Mouse (Mus musculus) gastrocnemius, postnatal 10 days (tissue): Measurements from ENCODE around the gene Hsd3b7. TPM values are rescaled to one million over a fixed set of nuclear protein-coding genes. Genes with fewer than 3 reads are reported as not detected.

Experiments
- DNase-seq: peaks from one replicate; pipeline ENCODE4 v3.0.0; 2021; ENCODE audit warnings: mixed read lengths
- long read RNA-seq, 2 experiments: library from polyadenylated mRNA; stranded (forward); transcript quantifications; one replicate each; pipeline ENCODE4 v2.0.0; 2021
- total RNA-seq, 2 experiments: library from RNA; stranded (reverse); gene quantifications; 2 replicates each; pipeline ENCODE4 v1.2.3; 2021

Hsd3b7 gene
- 10 to 100 TPM in 1 of 2 experiments, 1 to 10 TPM in 1; 8.1 to 12.5 TPM for total RNA-seq
- long read RNA-seq, experiment 1, transcript Hsd3b7-201 (7 exons, 1,828 nt), result major isoform, 18 of 30 reads
- long read RNA-seq, experiment 1, partial matches to known transcripts, result 4 of 30 reads
- long read RNA-seq, experiment 1, other reads (novel, unspliced or antisense), result 7 of 30 reads
- long read RNA-seq, experiment 2, transcript Hsd3b7-201 (7 exons, 1,828 nt), result major isoform, 12 of 15 reads
- long read RNA-seq, experiment 2, partial matches to known transcripts, result 1 of 15 reads
- long read RNA-seq, experiment 2, other reads (novel, unspliced or antisense), result 1 of 15 reads

DNA sequence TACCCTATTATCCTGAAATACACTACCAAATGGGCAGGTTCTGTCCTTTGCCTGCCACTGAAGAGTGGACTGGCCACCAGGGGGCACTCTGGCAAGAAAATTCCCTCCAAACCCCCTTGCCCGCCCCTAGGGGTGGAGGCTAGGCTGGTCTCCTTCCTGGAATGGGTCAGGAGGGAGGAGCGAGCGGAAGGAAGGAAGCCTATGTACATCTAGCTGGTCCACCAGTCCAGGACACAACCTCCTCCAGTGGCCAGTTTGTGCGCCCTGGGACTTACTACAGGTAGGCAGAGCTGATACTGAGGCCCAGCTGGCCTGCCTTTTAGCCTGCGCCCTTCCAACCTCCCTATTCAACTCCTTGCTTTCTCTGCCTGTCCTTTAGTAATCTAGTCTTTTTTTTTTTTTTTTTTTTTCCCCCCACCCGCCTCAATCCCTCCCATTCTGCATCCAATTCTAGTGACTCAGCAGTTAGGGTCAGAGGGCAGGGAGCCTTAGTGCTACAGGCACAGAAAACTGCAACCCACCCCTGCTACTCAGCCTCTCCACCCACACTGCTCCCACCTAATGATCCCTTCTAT lies at the start of gene Hsd3b7:
TSS of gene Hsd3b7 (plus strand) at position 170 of the 575 bp plus-strand sequence.
- DNase-seq, result peak; percentile 96

DNA sequence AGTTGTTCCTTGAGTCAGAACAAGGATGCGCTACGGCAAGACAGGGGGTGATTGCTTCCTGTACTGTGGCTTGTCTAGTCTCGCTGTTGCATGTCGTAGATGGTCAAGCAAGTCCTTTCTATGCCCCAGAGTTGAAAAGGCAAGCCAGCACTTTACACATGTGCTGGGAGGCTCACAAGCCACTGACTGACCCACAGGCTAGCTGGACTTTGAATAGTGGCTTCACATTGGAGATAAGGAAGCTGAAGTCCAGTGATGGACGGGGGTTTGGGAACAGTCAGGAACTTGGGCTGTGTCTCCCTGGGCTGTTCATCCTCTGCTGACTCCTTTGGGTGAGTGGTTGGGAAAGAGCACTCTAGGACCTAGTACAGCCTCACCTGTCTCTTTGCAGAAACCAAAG lies 48.8 kb upstream of the Hsd3b7 start:
- no peak for DNase-seq

DNA sequence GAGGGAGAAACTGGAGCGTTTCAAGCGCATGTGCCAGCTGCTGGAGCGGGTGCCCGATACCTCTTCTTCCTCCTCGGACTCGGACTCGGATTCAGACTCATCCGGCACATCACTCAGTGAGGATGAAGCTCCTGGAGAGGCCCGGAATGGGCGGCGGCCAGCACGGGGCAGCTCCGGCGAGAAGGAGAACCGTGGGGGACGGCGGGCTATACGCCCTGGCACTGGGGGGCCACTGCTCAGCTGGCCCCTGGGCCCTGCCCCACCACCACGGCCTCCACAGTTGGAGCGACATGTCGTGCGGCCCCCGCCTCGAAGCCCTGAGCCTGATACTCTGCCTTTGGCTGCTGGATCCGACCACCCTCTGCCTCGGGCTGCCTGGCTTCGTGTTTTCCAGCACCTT lies 48.3 kb upstream of the Hsd3b7 start:
- DNase-seq, result no peak

DNA sequence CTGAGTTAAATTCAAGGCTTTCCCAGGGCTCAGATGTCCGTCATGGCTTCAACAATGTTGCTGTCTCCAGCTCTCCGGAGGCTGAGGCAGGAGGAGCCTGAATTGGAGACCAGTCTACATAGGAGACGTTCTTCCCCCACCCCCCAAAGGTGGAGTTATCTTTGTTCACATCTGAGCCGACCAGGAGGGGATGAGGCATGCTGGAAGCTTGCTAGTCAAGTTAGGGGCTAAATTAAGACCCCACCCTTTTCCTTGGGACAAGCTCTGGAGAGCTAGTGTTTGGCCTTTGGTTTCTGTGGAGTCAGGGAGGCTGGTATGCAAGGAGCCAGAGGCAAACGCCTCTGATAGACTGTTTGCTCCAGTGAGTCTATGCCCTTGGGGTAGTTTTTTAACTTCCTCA lies 47.2 kb upstream of the Hsd3b7 start:
- DNase-seq, result no peak

DNA sequence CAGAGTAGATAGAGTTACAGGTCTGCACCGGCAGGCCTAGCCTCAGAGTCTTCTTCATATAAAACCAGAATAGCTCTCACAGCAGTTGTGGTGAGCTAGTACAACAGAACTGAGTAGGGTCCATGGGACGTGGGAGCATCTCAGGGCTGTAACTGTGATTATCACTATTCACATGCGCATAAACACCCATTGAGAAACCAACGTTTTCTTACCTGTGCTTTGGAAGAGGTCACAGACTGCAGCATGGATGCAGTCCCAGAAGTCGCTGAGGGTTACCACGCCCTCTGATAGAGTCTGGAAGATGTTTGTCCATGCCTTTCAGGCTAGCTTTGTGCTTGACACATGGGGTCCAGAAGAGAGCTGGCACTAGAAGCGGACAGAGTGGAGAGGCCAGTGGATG lies 46.7 kb upstream of the Hsd3b7 start:
- DNase-seq, result no peak

DNA sequence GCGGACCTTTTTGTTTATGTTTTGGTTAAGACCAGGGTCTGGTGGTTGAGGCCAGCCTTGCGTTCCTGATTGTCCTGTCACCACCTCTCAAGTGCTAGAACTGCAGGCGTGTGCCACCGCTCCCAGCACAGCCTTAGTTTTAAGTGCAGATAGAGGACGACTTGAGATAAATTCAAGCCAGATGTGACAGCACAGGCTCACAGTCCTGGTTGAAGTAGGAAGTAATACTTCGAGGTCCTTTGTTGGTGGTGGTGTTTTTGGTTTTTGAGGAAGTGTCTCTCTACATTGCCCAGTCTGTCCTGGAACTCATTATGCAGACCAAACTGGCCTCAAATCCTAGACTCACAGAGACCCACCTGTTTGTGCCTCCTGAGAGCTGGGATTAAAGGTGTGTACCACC lies 40.7 kb upstream of the Hsd3b7 start:
- no peak for DNase-seq

DNA sequence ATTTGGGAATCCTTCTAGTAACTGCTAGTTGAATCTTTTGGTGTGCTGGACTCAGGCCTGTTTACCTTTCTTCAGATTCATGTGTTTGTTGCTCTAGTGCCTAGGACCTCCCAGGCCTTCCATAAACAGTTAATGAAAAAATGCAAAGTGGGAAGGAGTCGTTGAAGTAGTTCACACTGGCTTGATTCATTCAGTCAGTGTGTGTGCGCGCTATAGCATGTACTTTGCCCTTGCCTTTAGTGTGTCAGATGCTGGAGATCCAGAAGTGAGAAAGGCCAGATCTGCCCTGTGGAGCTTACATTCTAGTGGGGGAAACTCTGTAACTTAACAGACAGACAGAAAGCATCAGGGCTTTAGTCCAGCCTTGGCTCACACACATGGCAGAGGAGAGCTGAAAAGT lies 39.9 kb upstream of the Hsd3b7 start:
- DNase-seq, result no peak

DNA sequence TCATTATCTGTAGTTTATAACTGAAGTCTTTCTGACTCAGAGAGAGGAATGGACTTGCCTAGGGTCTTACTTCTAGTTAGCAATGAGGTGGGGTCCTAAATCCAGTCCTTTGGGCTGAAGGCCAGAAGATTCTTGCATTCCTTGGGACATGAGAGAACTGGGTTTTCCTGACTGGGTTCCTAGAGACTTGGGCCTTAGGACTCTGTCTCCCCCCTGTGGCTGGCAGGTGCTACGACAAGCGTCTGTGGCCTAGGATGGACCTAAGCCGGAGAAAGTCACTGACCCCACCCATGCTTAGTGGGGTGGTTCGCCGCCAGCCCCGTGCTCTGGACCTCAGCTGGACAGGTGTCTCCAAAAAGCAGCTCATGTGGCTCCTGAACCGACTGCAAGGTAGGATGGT lies 39.4 kb upstream of the Hsd3b7 start:
- peak; percentile 73 for DNase-seq

DNA sequence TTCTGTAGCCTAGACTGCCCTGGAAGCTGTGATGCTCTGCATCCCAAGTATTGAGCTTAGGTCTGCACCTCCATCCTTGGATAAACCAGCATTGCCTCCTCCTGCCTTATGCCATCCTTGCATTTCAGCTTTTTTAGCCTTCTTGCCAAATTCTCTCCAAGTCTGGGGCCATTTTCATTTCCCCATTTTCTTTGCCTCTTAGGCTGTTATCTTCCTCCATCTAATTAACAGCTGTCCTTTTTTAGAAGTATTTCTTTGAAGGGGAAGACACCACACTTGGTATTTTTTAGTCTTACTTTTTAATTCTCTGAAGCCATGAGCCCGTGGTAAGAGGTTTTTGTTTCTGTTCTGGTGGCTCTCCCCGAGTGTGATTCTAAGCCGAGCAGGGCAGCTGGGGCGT lies 36.8 kb upstream of the Hsd3b7 start:
- DNase-seq, result no peak

DNA sequence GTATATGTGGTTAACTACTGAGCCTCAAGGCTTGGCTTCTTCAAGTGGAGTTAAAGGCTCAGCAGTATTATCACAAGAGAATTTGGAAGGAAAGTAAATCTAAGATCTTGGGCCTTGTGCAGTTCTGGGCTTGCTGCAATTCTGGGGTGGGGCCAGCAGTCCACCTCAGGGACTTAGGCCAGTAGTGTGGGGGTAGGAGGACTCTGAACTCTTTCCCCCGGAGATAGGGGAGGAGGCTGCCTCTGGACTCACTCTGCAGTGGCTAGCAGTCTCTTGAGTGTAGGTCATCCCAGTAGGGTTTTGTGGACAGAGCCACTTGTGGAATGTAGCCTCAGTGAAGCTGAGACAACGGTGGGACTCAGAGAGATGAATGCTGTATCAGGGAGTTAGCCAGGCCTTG lies 34.6 kb upstream of the Hsd3b7 start:
- DNase-seq, result no peak

DNA sequence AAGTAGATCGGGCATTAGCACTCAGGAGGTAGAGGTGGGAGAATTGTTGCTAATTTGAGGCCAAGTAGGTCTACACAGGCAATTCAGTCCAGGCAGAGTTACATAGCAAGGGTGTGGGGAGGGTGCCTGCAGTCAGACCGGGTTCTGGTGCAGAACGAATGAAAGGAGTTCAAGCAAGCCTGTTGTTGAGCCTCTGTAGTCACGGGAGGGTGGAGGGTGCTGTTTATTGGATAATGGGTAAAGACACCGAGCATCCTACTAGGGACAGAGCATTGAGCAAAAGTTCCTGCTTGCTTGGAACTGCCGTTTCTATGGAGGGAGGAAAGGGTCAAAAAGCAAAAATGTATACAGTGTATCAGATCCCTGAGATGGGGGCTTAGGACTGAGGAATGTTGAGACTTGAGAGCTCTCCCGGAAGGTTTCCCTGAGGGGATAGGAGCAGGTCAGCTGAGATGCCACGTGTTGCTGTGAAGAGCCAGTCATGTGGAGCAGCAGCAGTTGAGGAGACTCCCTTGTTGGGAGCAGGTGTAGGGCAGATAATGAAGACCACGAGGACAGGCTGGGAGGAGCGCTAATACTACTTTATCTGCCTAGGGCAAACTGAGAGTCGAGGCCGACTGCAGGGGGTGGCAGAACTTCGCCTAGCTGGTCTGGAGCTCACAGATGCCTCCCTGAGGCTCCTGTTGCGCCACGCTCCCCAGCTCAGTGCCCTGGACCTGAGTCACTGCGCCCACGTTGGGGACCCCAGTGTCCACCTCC lies 33.4 kb upstream of the Hsd3b7 start:
- DNase-seq, result no peak

DNA sequence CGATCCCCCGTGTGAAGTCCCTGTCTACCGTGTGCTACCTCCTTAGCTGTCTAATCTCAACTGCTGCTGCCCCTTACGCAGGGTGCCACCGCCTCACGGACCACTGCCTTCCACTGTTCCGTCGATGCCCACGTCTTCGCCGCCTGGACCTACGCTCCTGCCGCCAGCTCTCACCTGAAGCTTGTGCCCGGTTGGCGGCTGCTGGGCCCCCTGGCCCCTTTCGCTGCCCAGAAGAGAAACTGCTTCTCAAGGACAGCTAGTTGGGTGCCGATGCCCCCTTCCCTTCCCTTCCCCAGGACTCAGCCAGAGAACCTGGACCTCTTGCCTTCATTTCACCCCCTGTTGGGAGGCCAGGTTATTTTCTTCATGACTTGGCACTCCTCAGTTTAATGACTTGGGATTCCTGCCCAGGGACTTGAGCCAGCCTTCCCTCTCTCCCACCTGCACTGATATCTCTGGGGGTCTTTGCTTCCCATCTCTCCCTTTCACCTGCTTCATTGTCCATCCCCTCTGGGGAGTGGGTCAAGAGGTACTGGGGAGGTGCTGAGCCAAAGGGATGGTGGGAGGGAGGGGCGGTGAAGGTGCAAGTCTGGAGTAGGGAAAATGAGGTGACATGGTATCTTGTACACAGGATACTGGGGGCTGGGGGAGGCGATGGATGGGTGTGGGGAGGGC lies 32.6 kb upstream of the Hsd3b7 start:
- no peak for DNase-seq

DNA sequence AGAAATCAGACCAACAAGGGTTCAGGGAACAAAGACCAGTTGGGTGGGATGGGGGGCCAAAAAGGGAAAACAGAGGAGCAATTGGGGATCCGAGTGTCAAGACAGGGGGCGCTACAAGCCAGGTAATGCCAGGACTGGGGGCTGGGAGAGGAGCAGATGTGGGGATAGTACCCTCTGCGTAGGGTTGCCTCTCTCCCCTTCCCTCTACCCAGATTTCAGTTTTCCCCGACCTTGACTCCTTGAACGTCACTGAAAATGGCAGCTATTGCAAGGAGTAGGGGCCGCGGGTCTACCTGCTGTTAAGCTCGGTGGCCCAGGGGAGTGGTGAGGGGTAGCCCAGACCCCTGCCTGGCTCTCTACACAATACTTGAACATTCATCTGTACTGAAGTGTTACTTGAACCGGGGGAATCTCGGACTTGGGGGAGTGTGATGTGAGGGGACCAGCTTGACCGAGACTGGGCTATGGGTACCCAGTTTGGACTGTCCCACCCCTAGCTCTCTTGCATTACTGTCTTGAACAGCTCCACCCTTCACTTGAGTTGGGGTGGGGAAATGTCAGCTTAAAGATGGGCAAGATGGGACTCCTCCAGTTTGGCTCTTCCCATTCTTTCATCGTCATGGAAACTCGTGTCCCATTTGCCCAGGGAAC lies 31.9 kb upstream of the Hsd3b7 start:
- no peak for DNase-seq

DNA sequence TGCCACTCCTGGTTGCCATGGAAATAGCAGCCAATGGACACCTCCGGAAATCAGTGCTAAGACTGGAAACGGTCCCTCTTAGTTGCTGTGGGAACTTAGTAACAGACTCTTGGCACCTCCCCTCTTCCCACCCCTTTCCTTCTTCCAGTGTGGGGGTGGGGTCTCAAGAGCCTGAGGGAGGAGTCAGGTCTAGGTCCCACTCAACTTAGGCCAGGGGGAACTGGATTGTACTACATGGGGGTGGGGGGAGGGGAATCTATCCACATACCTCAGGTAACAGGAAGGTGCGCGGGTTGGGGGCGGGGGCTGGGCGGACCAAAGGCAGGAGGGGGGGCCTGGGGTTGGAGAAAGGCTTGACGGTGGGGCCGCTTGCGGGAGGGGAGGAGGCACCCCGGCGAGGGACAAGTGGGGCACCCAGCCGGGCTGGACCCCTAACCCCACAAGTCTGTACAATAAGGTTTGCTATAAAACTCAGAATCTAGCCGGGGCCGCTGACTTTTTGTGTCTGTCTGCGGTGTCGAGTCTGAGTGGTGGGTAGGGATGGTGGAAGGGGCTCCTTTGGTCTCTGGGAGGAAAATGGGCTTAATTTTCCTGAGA lies 31.3 kb upstream of the Hsd3b7 start:
- peak; percentile 85 for DNase-seq

DNA sequence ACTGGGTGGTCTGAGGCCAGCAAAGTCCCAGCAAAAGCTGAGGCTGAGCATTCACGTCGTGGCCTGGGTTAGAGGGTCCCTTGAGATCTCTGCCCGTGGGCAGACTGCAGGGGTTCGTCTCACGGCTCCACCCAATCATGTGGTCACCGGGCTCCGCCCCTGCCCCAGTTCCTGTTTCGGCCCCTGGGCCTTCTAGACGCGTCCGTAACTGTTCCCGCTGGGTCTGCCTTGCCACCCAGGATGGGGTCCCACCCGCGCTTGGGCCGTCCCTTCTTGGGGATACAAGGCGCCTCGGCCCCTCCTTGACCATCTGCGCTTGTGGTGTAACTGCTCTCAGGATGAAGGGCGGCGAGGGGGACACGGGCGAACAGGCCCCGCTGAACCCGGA lies 30.8 kb upstream of the Hsd3b7 start, which contains the start of gene Orai3:
TSS of gene Orai3 (plus strand) at position 165 of the 388 bp plus-strand sequence.
- peak; percentile 82 for DNase-seq

DNA sequence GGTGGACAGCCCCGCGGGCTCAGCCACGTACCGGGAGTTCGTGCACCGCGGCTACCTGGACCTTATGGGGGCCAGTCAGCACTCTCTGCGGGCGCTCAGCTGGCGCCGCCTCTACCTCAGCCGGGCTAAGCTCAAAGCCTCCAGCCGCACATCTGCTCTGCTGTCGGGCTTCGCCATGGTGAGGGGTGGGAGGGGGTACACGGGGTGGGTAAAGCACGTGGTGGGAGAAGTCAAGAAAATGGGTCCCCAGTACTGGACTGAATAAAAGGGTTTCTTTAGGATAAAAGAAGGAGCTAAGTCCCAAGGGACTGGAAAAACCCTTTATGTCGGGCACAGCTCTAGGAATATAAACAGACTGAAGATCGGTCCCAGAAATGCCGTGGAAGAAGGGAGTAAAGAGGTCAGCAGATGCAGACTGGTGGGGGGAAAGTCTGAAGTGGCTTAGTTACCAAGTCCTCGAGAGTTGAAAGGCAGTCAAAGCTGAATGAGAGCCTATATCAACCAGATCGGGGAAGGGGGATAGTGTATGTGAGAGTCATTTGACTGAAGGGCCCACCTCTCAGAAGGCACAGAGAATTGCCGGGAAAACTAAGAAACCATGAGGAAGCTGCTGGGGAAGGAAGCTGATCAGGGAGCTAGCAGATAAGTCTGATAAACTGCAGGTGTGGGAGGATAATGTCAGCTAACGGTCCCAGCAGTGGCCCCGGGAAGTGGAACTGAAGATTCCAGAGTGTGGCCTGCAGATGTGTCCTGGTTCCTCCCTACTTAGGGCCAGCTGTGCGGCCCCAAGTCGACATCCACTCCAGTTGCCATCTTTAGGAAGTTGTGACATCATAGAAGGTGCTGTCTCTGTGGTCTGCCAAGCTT lies 30.1 kb upstream of the Hsd3b7 start:
- no peak for DNase-seq

DNA sequence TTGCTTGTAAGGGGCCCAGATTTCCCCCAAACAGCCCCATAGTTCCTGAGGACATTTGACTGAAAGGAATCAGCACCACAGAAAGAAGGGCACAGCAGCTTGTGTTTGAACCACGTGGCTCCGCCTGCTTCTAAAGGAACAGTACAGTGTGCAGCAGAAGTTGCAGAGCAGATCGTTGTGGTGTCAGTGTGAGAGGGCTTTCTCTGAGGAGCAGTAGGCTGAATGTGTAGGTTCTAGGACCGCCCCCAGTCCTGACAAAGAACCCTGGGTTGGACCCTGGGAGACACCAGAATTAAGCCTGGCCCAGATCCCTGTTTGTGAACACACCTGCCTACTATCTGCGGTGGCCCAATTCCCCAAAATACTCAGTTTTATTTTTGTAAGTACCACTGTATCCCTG lies 29.1 kb upstream of the Hsd3b7 start:
- DNase-seq, result no peak

DNA sequence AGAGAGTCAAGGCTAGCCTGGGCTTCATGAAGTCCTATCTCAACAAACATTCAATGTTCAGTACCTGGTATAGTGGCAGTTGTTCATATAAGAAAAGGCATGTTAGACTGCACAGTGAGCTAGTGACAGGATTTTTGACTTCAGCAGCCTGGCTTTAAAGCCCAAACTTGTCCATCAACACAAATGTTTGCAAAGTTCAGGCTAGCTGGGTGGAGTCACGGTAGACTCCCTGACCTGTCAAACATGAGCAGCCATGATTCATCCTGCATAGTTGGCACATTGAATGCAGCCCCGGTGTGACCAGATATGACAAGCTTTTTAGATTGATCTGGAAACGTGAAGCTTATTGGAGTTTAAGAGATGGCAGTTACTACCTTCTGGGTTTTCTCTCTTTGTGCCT lies 28.3 kb upstream of the Hsd3b7 start:
- DNase-seq, result no peak

DNA sequence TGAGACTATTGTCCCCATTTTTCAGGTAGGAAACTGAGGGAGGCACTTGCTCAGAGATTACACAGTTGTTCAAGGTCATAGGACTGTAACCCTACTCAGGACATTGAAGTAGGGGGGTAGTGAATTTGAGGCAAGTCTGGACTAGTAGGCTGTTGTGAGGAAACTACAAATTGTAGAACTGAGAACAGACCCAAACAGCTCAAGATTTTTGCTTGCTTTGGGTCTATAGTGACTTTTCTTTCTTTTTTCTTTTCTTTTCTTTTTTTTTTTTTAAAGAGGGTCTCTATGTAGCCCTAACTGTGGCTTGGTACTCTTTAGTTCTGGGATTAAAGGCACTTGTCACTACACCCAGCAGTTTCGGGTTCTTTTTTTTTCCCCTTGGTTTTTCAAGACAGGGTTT lies 27.8 kb upstream of the Hsd3b7 start:
- no peak for DNase-seq

DNA sequence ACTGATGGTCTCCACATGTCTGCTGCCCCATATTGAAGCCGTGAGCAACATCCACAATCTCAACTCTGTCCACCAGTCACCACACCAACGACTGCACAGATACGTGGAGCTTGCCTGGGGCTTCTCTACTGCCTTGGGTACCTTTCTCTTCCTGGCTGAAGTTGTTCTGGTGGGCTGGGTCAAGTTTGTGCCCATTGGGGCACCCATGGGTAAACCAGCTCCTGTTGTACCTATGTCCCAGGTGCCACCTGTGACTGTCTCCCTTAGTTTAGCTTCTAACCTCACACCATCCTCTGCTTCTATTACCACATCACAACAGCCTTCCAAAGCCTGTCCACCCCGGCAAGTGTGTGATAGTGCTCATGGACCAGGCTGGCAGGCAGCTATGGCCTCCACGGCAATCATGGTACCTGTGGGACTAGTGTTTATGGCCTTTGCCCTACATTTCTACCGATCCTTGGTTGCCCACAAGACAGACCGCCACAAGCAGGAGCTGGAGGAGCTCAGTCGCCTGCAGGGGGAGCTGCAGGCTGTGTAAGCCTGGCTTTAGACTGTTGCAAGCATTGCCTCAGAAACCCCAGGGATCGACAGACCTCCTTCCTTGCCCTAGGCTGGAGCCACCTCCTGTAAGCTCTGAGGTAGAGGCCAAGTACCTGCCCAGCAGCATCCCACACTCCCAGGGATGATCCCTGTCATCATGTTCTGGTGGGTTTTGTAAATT lies 26.6 kb upstream of the Hsd3b7 start:
- DNase-seq, result peak; percentile 70
